Mouse (Mus musculus) limb, embryonic 10.5 days (tissue): ENCODE results near the gene Tmem184b. TPM values are rescaled to one million over a fixed set of nuclear protein-coding genes. Genes with fewer than 3 reads are reported as not detected.

ENCODE experiments used
- DNase-seq: peaks from one replicate; pipeline ENCODE4 v3.0.0-alpha.2; 2017; ENCODE audit warnings: low spot score
- H3K27ac ChIP-seq: fragments of 300-500 bp; sonication (generic); 2 replicates; pipeline ENCODE4 v1.5.1; 2016; ENCODE audit warnings: mild to moderate bottlenecking
- H3K27me3 ChIP-seq: fragments of 300-500 bp; sonication (generic); 2 replicates; pipeline ENCODE4 v1.6.1; 2016; ENCODE audit warnings: low read depth, mild to moderate bottlenecking; ENCODE audit not compliant: poor library complexity, severe bottlenecking
- H3K36me3 ChIP-seq: fragments of 300-500 bp; sonication (generic); 2 replicates; pipeline ENCODE4 v1.6.1; 2016; ENCODE audit warnings: mild to moderate bottlenecking, moderate library complexity
- H3K4me1 ChIP-seq: fragments of 300-500 bp; sonication (generic); 2 replicates; pipeline ENCODE4 v1.6.1; 2016
- H3K4me3 ChIP-seq: fragments of 300-500 bp; sonication (generic); 2 replicates; pipeline ENCODE4 v1.5.1; 2016; ENCODE audit warnings: mild to moderate bottlenecking, moderate library complexity
- H3K9me3 ChIP-seq: fragments of 300-500 bp; sonication (generic); replicated peaks from 2 replicates; pipeline ENCODE4 v1.6.1; 2016; ENCODE audit warnings: mild to moderate bottlenecking
- WGBS: fragments of 180-500 bp; shearing (Covaris S2); methylation state at CpG from one replicate; pipeline ENCODE4 v1.1.7; 2016; 5-methylcytosine and 5-hydroxymethylcytosine counted together
- microRNA counts: library from miRNA; unstranded; fragments of <30 nt; microRNA quantifications from one replicate; lab custom pipeline; 2017
- microRNA-seq: library from miRNA; unstranded; fragments of <30 nt; microRNA quantifications from one replicate; pipeline ENCODE4, GENCODE M21; 2017
- polyA plus RNA-seq: library from polyadenylated mRNA; unstranded; fragments of >200 nt; fragmentation: Nextera tagmentation; extraction: Ambion mirVana; gene quantifications from 2 replicates; pipeline ENCODE4 v1.2.1, GENCODE M21; 2016

Gene Tmem184b
- polyA plus RNA-seq, 1 experiment from 2014 or later, result 74.8 TPM

GRCm38 (mm10) chr15:79322281-79322990 is 80.9 kb downstream of the Tmem184b start:
- 0 out of 2 replicates have a peak overlapping the region, but pooled peaks have one; percentile 25 for H3K27ac ChIP-seq
- H3K4me1 ChIP-seq, result peaks cover 47% of the 10 kb centered on the region
- no peaks in the 10 kb centered on the region for H3K27me3 ChIP-seq
- no peak for DNase-seq
- H3K36me3 ChIP-seq, result peaks cover 7% of the 10 kb centered on the region
- no peaks in the 10 kb centered on the region for H3K9me3 ChIP-seq
- H3K4me3 ChIP-seq, result no peak overlapping the region
- WGBS, result 80% methylated on average over 11 of the region's 11 CpGs

DNA sequence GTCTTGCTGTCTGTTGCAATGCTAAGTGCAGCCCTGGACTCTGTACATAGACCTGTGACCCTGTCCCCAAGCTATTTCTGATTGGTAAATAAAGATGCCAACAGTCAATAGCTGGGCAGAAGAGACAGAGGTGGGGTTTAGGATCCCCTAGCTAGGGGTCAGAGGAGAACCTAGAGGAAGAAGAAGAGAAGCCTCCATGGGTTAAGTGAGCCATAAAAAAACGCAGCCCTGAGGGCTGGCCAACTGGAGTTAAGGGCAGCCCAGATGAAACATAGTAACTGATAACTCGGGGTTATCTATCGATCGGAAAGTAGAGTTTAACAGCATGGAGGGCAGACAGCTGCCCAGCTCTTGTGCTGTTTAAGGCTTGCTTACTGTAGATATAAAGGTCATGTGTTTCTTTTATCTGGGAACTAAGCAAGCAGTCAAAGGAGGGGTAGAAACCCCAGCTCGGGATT is 81.6 kb downstream of the Tmem184b start:
- peaks cover 40% of the 10 kb centered on the region for H3K4me1 ChIP-seq
- H3K9me3 ChIP-seq, result no peaks in the 10 kb centered on the region
- H3K27me3 ChIP-seq, result no peaks in the 10 kb centered on the region
- H3K4me3 ChIP-seq, result no peak overlapping the region
- no peak overlapping the region for H3K27ac ChIP-seq
- DNase-seq, result no peak
- 85% methylated on average over 5 of the region's 5 CpGs for WGBS
- H3K36me3 ChIP-seq, result peaks cover 12% of the 10 kb centered on the region

- 81% methylated on average over 8 of the region's 8 CpGs for WGBS
- Histone ChIP-seq H3K36me3 (peaks cover 48% of the 10 kb centered on the region), H3K4me3 (no peak overlapping the region), H3K27ac (no peak overlapping the region), H3K9me3 (no peaks in the 10 kb centered on the region), H3K27me3 (no peaks in the 10 kb centered on the region), H3K4me1 (no peaks in the 10 kb centered on the region)
- no peak for DNase-seq
Measured at GRCm38 (mm10) chr15:79313848-79314369, 89.5 kb downstream of the Tmem184b start.

MicroRNA genes within 50 kb of the gene (microRNA counts, 519-probe panel; counts per million panel counts)
- microRNA mmu-miR-1943 (lab: Ali Mortazavi, UCI), result 684 counts per million, percentile 72 among the panel's probes with 10 or more counts

Small RNAs within 50 kb of the gene (microRNA-seq; reads per million reads assigned to microRNA genes)
- 2.3 reads per million for gene Mir1943

Other genes with a start within 250 kb of the Tmem184b start
- 0.75 and 1.8 TPM in 2 replicates for gene Sox10, start 238.3 kb downstream of the Tmem184b start, polyA plus RNA-seq
- 38.3 and 52.5 TPM in 2 replicates for gene Pick1, start 174.4 kb downstream of the Tmem184b start, polyA plus RNA-seq
- 0.11 and 0.48 TPM in 2 replicates for gene Gm49486, start 174.2 kb downstream of the Tmem184b start, polyA plus RNA-seq
- 0.16 TPM in 1 of 2 replicates, not detected in the other for gene Slc16a8, start 148.8 kb downstream of the Tmem184b start, polyA plus RNA-seq
- 2.6 and 3.1 TPM in 2 replicates for gene Baiap2l2, start 118.0 kb downstream of the Tmem184b start, polyA plus RNA-seq
- gene Pla2g6, start 75.2 kb downstream of the Tmem184b start, polyA plus RNA-seq, result 17.0 and 18.2 TPM in 2 replicates
- gene Maff, start 56.9 kb downstream of the Tmem184b start, polyA plus RNA-seq, result 1.2 and 1.5 TPM in 2 replicates
- gene Csnk1e, start 52.0 kb upstream of the Tmem184b start, polyA plus RNA-seq, result 152 and 170 TPM in 2 replicates
- not detected in 2 replicates for gene Kcnj4, start 101.7 kb upstream of the Tmem184b start, polyA plus RNA-seq
- gene Kdelr3, start 112.8 kb upstream of the Tmem184b start, polyA plus RNA-seq, result 4.2 and 9.4 TPM in 2 replicates
- gene Ddx17, start 143.2 kb upstream of the Tmem184b start, polyA plus RNA-seq, result 44.9 and 51.4 TPM in 2 replicates
- 0.55 and 1.7 TPM in 2 replicates for gene Dmc1, start 201.5 kb upstream of the Tmem184b start, polyA plus RNA-seq